Mouse (Mus musculus) bone marrow, adult 2 months (tissue): ENCODE results near the gene Zfp704.

Source experiments
- CTCF ChIP-seq: fragments of 200-500 bp; IDR thresholded peaks from 2 replicates; pipeline ENCODE4 v1.5.1; 2011; ENCODE audit warnings: low read length, control low read depth; ENCODE audit not compliant: control insufficient read depth, insufficient read depth
- POLR2A ChIP-seq: fragments of 200-500 bp; IDR thresholded peaks from 2 replicates; pipeline ENCODE4 v1.6.1; 2011; ENCODE audit warnings: low read depth, mild to moderate bottlenecking, control low read depth, low read length, borderline replicate concordance; ENCODE audit not compliant: control insufficient read depth

DNA sequence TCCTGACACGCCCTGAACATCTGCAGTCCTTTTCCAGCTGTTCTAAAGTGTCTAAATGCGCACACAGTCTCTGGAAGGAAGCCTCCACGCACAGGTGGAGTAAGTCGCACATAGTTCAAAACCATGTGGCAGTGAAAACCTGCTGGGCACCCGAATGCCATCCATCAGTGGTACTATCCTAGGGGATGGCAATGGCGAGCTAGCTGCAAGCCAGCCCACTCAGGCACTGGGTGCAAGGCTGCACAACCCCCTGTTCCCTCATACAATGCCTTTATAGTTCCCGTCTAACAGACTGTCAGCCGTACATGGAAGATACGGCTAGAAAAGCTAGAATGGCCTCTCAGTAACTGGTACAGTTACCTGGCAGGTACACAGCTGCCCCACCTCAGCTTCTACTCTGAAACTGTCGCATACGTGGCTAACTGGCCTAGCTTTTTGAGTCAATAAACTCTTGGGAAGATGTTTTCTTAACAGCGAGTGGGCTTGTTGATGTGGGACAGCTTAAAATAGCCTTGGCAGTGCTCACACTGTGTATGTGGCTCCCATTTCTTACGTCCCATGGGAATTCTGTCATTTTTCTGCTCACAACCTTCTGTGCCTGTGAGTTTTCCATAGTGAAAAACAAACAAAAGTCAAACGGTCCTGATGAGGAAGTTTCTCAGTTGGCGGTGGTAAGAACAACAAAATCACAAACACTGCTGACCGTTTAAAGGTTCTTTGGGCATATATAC is 176.9 kb downstream of the Zfp704 start:
- no peak for TF ChIP-seq CTCF
- TF ChIP-seq POLR2A = no peak
